Mouse (Mus musculus): ENCODE measurements around the gene Sacs.

Sacs gene

GRCm38 (mm10) chr14:61238751-61239150, 100.5 kb downstream of the Sacs start:
- DNase-seq (ENCODE audit: low spot score) = no peak

DNA sequence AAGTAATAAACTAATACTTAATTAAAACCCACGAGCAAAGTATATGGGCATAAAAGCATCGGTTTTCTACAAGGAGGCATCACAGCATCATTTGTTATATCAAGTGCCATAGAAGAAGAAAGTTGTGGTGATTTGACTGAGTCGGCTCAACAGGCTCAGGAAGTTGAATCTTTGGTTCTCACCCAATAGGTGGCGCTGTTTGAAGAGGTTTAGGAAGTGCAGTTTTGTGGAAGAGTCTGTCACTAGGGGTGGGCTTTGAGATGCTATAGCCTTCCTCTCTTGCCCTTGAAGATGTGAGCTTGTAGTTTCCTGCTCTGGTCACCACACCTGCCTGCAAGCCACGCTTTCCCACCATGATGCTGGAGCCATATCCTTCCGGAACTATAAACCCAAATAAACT, 104.4 kb downstream of the Sacs start:
- DNase-seq (ENCODE audit: low spot score) = no peak

DNA sequence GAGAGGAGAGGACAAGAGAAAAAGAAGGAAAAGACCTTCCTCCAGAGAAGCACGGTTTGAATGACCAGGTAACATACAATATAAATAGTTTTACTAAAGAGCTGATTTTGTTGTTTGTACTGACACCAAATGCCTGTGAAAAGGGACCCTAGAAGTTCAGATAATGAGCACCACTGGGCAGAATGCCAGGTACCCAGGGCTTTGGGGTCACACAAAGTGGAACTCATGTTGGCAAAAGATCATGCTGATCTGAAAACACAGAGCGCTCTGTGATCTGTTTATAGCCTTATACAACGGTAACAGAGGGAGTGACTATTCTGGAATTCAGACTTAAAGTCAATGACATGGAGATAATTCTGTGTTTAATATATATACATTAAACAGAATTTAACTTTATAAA, 108.2 kb downstream of the Sacs start:
- DNase-seq (ENCODE audit: low spot score) = no peak

- no peak for DNase-seq (ENCODE audit: low spot score)
Observed at GRCm38 (mm10) chr14:61252596-61253388, 114.5 kb downstream of the Sacs start.

- DNase-seq (ENCODE audit: low spot score) = peak; percentile 4
Observed at GRCm38 (mm10) chr14:61258352-61258751, 120.1 kb downstream of the Sacs start, which contains the start of gene Sgcg. Gene Sgcg (minus strand): TSS chr14:61258490.

GRCm38 (mm10) chr14:61259084-61259483, 120.8 kb downstream of the Sacs start:
- DNase-seq (ENCODE audit: low spot score) = no peak

DNA sequence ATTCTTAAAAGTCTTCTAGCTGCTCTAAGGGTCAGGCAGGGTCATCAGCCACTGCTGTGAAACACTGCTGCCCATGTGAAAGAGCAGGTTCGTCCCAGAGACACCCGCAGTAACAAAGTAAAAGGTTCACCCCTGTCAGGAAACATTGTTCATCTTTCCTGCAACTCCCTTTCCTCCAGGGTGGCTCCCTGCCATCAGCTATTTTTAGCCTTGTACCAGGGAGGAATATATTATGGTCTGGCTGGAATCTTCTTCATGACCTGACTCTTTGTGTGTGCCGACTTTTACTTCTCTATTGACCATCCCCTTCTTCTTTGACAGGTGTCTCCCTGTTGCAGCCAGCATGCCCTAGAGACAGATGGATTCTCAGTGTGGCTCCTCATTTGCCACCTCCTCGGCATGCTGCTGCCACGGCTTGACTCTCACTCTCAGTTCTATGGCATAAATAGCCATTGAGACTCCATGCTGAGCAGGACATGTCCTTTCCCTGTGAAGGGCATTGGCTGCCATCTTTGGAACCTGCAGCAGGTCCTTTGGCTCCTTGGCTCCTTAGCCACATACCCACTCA, 129.7 kb downstream of the Sacs start:
- no peak for DNase-seq (ENCODE audit: low spot score)

DNA sequence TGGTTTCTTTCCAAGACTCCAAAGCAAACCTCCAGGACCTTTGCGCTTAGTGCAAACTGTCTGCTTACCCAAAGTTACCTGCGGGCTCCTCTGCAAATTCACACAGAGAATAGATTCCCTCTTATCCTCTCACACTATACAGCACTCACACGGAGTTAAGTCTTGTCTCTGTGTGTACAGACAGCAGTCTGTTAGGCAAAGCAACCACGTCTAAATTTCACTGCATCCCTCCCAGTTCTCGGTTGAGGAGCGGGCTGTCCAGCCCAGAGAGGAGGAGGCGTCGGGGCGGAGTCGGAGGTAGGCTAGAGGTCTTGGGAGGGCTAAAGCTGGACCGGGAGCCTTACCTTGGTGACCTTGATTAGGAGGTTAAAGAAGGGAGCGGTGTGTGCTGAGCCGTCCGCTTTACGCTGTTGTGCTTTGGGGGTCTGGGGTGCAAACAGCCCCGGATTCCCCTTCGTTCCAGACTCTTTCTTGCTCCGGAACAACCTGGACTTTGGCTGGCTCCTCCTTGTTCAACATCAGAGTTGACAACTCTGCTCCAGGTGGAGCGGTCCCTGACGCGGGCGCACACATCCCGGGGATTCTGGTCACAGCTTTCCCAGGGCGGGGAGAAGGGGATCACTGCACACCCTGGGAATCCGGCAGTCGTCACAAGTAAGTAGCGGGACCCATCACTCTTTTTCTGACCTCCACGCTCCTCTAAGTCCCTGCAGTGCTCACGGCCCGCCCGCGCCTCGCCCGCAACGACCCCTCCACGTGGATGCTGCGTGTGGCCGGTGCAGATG, 136.3 kb downstream of the Sacs start:
- DNase-seq (ENCODE audit: low spot score) = no peak

- DNase-seq (ENCODE audit: low spot score) = peak; percentile 20
Observed at GRCm38 (mm10) chr14:61277285-61277684, 139.0 kb downstream of the Sacs start.

- no peak for DNase-seq (ENCODE audit: low spot score)
Observed at GRCm38 (mm10) chr14:61278676-61279300, 140.5 kb downstream of the Sacs start.

DNA sequence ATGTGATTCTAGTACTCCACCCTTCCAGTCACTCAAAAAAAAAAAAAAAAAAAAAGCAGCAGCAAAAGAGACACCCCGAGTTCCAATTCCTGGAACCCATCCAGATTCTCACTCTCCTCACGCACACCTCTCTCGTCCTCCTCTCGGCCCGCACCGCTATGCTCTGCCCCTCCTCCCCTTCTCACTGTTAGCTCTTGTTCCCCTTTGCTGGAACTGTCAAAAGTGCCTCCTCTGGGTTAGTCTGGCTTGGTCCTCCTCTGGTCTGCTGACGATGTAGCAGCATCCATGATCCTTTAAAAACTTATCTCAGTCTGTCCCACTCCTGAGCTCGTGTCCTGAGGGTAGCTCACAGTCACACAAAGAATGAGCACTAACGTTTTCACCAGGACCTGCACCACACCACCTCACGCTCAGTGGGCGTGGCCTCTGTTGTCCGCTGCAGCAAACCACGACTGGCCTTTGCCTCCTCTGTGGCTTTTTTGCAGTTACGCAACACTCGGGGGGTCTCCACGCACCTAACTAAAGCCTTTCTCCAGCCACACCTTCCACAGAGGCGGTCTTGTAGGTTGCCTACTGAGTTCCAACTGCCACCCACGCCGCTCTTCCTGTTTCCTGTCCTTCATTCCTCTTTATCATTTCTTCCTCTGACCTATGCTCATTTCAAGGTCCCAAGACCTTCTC, 150.5 kb downstream of the Sacs start:
- DNase-seq (ENCODE audit: low spot score) = no peak

All from lung, postnatal 25 days (tissue).